Mouse (Mus musculus): ENCODE results near the gene Zfp775. TPM values are rescaled to one million over a fixed set of nuclear protein-coding genes. Genes with fewer than 3 reads are reported as not detected.
"Not testable (repeated sequence)": the region's sequence is repeated elsewhere in the genome, so short reads cannot be mapped to it uniquely, and the experiment has no call there.

Gene Zfp775
- total RNA-seq, 2 experiments from 2014 or later = 5.1 TPM

DNA sequence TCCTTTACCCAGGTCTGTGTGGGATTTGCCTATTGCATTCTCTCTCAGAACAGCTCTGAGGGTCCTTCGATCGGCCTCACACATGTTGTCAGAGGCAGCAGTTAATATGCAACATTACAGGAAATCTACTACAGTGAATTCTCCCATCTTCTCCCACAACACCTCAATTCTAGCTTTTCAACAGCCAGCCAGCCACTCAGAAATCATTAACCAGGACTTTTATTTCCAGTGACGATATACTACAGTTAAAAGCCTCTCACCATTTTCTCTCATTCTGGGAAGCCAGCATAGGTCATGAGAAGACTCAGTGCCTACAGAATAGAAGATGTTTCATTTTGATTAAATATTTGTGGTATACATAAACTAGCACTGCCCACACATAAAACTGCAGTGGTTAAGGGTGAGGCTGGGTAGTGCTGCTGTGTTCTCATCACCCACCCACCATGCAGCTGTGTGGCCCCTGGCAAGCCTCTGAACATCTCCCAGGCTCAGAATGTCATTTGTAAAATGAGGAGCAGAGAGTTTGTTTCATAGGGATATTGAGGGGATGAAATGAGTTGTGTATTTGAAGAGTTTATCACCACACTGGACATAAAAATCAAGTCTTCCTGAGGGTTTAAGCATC, 10.5 kb upstream of the Zfp775 start:
- DNase-seq = no peak

DNA sequence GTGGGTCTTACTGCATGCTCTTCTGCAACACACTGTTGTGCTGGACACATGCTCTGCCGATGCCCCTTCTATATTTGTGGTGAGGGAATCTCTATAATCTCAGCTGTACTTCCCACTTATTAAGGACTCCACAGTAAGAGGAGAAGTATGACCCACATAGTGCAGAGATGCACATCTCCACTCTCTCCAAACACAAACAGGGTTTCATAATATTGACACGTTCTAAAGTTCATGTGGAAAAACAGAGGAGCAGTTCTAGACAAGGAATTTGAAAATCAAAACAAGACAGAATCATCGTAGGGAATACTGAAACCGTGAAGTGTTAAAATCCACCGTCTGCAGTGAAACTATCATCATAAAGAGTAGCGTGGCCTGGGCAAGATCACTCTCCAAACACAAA, 10.0 kb upstream of the Zfp775 start:
- DNase-seq = no peak

DNA sequence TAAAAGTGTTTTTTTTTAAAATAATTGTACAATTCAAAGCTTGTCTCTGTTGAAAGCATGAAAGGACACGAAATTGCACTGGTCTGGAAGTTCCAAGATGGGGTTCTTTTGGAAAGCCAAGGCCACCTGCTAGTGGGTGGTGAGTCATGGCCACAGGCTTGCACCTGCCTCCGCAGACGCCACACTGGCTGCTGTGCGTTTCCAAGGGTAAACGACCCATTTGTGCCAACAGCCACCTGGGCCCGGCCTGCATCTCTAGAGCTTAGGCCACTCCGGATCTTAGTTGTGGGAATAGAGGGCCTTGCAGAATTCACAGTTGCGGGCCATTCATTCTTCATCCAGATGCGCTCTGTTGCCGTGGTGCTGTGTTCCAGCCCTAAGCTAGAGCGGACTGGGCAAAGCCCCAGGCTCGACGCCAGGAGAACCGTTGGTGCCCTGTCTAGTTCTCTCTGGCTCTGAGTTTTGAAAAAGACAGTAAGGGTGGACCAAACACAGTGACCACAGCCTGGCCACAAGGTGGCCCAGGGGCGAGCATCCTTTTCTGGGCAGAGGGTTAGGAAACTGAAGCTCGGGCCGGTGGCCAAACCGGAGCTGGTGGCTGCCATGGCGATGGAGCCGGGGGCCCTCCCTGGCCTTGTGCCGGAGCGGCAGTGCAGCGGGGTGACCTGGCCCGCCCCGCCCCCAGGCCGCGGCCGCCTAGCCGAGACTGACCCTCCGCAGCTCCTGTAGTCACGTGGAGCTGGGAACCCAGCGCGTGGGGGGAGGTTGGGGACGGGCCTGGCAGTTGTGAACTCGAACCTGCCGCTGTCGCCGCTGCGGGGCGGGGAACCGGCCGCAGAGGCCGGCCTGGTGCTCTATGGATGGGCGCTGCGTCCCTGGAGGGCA, 8.5 kb upstream of the Zfp775 start, which contains the start of the genes Repin1 and Gm44965:
TSS of gene Repin1 (plus strand) at position 726 of the 885 bp plus-strand sequence.
TSS of gene Gm44965 (plus strand) at position 784 of the 885 bp plus-strand sequence.
- peak; percentile 96 for DNase-seq

DNA sequence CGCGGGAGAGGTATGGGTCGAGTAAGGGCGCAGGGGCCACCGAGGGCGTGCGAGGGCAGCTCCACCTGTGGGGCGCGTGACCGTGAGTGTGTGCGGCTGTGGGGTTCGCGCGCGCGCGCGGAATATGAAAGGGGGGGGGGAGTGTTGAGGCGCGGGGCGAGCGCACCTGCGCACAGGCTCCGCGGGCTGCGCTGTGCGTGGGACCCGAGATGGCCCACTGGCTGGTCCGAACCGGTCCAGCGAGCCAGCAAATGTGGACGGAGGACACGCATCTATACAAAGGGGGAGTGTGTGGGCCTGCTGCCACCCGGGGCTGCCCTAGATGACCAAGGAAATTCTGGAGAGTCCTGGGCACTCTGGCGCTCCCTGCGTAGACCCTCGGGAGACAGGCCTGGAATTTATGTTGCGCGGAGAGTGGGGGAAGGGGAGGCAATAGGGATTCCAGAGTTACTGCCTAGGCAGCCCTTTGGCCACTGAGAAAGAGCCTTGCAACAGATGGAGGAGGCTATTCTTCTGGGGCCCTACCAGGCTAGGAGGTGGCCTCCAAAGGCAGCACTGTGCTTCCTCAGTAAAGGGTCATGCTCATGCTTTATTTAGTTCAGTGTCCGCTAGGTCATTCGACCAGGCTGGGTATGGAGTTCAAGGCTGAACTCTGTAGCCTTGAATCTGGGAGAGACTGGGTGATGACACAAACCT, 7.7 kb upstream of the Zfp775 start:
- DNase-seq = peak; percentile 46

DNA sequence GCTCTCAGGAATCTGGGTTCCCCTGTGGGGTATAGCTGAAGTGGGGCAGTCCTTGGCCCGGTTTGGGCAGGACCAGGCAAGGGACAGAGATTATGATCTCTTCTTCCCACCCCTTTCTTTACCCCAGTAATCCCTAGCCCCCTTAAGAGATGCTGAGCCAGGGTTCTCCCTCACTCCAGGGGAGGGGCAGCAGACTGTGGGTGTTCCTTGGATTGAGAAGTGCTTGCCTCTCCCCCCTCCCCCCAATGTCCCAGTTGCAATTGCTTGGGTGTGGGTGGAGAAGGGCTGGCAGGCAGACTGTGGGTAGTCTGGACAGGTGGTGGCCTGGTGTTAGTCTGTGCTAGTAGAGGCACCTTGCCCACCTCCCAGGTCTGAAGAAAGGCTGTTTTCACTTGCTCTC, 6.6 kb upstream of the Zfp775 start:
- DNase-seq = no peak

DNA sequence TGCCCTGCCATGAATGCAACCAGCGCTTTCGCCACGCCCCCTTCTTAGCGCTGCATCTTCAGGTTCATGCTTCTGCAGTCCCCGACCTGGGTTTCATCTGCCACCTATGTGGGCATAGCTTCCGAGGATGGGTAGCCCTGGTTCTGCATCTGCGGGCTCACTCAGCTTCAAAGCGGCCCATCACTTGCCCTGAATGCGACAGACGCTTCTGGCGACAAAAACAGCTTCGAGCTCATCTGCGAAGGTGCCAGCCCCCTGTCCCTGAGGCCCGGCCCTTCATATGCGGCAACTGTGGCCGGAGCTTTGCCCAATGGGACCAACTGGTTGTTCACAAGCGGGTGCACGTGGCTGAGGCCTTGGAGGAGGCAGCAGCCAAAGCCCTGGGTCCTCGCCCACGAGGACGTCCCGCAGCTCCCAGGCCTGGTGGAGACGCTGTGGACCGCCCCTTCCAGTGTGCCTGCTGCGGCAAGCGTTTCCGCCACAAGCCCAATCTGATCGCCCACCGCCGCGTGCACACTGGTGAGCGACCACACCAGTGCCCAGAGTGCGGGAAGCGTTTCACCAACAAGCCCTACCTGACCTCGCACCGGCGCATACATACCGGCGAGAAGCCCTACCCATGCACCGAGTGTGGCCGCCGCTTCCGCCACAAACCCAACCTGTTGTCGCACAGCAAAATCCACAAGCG, 5.2 kb upstream of the Zfp775 start:
- no peak for DNase-seq

DNA sequence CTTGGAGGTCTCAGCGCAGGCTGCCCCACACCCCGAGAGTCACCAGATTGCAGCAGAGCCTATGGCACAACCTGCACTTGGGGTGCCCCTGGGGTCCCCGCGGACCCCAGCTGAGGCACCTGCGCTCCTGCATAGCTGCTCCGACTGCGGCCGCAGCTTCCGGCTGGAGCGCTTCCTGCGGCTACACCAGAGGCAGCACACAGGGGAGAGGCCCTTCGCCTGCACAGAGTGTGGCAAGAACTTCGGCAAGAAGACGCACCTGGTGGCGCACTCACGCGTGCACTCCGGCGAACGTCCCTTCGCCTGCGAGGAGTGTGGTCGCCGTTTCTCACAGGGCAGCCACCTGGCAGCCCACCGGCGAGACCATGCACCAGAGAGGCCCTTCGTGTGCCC, 4.6 kb upstream of the Zfp775 start:
- DNase-seq = no peak

DNA sequence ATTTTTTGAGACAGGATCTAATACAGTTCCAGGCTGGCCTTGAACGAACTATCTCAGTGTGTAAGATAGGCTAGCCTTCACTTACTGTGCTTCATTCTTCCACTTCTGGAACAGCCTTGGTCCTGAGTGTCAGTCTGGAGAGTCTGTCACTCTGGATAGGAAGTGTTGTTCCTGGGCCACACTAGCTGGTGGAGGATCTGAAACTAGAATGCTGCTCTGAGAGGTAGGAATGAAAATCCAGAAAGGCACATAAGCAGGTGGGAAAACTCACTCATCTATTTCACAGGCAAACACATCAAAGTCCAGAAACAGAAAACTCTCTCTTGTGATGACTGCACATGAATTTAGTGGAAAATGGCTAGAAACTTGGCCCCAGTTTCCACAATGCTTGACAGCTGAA, 1.3 kb upstream of the Zfp775 start:
- no peak for DNase-seq

DNA sequence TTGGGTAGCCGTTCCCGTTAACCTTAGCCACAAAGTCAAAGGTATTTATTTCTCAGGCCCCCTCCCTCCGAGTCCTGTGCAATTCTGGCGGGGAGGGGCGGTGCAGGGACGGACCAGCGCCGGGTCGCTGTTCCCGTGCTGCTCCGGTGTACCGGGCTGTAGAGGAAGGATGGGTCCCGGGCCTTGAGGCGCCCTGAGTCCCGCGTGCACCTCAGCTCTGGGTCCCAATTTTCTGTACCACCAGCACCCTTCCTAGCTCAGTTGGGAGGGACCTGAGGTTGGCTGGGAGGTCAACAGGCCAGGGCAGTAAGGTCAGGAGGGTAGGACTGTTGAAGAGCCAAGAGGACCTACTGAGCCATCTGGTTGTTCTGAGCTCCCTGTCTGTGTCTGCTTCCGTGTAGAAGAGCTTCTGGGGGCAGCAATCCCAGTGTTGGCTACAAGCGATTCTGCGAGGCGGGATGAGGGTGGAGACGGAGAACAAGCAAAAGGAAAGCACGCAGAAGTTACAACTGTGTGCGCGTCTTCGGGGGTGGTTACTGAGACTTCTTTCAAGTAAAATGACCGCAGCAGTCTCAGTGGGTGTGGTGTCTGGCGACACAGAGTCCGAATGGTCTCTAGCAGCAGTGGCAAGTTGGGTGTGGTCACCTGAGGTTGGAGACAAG, 348 bp downstream of the Zfp775 start:
- DNase-seq = no peak

DNA sequence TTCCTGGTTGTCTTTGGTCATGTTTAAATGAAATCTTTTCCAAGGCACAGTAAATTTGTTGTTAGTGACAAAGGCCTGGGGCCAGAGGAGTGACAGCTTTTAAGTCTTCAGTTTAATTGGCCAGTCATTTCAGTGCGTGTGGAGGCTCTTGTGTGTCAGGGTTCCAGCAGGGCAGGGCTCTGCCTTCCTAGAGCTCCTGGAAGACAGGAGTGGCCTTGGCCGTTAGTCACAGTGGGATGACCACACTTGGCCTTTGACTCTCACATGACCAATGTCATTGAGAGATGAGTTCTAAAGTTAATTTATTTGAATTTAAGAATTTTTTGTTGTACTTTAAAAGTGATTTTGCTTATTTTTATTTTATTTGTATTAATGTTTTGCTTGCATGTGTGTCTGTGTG, 6.3 kb downstream of the Zfp775 start:
- DNase-seq = no peak

DNA sequence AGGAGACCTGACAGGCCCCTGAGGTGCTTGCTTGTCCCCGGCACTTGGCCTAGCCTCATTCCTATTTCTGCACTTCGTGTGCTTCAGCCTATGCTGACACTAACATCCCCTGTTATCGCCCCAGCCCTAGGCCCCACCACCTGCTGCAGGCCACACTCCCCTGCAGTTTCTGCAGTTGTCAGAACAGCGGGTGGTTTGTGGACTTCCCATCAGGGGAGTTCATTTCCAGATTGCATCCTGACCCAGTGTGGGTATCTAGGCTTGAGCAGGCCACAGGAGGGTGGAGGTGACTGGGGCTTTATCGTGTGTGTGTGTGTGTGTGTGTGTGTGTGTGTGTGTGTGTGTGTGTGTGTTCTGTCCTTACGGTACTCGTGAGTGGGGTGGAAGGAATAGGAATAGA, 7.6 kb downstream of the Zfp775 start:
- no peak for DNase-seq

DNA sequence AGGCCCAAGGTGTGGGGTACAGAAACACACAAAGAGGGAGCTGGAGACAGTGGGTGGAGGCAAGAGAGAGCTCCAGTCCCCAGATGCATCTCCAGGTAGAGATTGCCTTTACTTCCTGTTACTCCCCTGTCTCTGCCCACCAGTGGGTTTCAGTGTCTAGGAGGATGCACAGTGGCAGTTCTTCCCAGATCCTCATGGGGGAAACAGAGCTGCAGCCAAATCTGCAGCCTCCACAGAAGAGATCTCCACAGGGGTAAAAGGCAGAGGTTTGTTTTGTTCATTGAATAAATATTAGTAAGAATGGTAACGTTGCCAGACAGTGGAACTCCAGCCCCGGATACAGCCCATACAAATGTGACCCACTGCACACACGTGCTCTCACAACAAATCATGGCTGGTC, 8.8 kb downstream of the Zfp775 start:
- DNase-seq = no peak

DNA sequence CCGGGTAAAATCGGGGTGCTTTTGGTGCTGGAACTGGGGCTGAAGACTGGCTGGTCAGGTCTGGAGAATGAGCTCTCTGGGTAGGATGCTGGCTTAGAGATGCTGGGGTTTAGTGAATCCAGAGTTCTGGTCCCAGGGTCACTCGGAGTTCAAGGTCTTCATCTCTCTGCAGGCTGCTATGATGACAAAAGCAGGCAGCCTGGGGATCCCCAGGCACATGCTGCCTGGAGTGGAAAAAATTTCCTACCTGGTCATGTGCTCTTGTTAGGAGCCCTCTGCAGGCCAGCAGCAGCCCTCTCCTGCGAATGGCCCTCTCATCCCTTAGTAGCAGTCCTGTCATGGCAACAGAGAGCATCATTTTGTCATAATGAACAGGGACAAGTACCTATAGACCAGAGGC, 11.6 kb downstream of the Zfp775 start:
- DNase-seq = no peak

DNA sequence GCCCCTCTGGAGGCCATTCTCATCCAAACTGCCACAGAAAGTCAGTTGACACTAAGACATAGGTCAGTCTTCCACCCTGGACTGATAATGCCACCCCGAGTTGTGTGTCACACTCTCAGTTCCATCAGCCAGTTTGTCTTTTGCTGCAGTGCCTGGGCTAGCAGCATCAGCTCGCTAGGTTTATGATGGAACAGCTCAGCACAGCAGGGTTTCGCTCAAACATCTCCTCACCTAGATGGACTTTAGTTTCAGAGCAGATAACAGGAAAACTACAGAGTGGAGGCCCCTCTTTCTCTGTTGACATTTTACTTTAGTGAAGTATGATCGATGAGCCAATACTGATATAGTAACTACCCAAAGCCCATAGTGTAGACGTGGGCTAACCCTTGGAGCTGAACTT, 12.9 kb downstream of the Zfp775 start:
- DNase-seq = no peak

DNA sequence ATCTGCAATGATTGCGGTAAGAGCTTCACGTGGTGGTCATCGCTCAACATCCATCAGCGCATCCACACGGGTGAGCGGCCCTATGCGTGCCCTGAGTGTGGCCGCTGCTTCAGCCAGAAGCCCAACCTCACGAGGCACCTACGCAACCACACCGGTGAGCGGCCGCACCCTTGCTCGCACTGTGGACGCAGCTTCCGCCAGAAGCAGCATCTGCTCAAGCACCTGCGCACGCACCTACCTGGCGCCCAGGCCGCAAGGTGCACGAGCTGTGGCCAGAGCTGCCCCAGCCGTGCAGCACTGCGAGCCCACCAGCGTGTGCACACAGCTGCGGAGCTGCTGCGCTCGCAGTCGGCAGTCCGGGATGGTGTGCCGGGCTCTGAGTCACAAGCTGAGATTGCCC, 18.2 kb downstream of the Zfp775 start:
- no peak for DNase-seq

DNA sequence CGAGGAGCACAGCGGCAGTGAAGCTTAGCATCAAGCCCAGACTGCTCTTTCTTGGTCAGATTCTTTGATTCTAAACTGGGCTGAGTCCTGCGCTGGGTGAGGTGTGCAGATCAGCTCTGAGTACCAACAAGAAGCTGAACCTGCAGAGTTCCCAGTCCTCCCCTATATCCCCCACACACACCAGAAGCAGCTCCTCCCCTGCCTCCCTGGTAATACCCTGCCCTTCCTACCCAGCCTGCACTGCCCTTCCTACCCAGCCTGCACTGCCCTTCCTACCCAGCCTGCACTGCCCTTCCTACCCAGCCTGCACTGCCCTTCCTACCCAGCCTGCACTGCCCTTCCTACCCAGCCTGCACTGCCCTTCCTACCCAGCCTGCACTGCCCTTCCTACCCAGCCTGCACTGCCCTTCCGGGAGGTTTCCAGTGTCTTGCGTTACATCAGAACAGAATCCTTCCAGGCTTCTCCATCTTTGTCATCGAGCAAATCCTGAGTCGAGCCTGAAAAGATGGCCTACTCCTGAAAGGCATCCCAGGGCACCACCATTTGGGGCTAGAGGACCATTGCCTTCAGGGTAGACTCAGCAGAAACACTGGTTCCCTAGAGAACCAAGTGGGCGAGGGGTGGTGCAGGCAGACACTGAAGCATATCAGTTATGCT, 20.5 kb downstream of the Zfp775 start:
- not testable (repeated sequence) for DNase-seq

DNA sequence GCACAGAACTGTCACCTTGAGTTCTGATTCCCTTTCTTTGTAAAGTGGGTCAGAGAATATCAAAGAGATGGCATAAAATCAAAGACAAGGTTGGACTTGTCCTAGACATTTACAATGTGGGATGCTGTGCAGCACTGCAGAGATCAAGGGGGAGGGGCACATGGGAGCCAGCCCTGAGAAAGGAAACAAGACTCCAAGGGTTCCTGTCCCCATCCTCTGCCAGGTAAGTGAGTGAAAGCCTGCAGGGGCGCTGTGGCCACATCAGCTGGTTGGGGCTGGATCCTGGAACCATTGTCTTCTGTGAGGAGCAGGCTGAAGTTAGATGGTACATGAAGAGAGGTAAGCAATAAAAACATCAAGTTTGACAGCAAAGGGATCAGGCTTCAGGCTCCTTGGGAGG, 21.6 kb downstream of the Zfp775 start:
- no peak for DNase-seq

DNA sequence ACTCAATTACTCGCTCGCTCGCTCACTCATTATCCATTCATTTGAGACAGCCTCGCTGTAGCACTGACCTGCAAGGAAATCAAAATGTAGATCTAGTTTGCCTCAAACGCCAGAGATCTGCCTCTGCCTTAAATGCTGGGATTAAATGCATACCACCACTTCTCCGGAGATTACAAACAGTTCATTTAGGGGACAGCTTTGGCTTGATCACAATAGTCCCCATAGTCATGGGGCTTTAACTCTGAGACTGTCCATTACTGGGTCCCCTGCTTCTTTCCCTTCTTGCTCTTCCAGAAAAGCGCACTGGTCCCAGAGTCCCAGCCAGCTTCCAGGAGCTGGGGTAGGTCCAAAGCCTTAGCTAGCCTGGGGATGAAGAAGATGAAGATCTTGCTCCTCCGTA, 24.6 kb downstream of the Zfp775 start, which contains the start of gene AI854703:
TSS of gene AI854703 (plus strand) at position 301 of the 400 bp plus-strand sequence.
- DNase-seq = no peak

DNA sequence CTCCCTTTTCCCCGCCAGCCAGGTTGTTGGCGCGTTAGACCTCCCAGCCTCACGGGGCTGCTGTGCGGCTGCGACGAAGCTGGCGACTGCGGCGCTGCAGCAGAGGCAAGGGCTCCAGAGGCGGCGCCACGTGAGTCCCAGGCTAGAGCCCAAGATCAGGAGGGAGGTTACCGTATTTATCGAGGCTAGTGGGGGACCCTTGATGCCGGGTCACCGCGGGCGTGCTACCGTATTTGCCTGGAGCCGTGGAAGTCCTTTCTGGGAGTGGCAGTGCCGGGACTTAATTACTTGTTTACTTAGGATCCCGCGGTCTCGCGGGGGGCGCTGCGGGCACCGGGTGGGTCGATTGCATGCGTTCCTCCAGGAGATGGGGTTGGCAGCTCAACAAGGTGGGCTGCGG, 25.1 kb downstream of the Zfp775 start:
- DNase-seq = peak; percentile 54

DNA sequence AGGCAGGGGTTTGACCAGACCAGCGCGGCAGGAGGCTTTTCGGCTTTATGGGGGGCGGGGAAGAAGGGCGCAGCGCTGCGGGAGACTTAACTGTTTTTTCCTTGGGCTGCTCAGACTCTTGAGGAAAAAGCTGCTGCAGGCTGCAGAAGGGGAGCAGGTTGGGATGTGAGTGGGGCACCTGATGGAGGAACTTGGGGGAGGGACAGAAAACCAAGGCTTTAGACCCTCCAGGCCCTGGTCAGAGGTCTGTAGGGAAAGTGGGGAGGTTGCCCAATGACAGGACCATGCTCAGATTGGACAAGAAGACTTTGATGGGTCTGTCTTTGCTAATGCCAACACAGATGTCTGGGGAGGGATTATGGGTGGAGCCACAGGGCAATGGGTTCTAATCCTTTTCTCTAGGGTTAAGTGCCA, 25.7 kb downstream of the Zfp775 start:
- no peak for DNase-seq

DNA sequence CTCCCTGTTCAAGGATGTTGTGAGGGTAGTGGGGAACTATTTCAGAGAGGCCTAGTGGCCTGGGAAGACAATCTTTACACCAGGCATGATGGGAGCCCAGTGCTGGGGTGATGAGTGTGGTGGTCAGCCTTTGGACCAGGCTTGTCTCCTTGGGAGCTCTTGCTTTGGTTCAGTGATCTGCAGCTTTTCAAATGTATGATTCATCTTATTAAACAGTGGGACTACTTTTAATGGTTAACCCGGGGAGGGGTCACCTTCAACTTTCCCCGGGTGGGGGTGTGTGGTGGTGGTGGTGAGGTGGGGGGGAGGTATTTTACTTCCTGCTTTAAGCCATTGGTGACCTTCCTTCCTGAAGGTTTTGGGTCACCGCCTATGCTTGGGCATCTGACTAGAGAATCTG, 26.5 kb downstream of the Zfp775 start:
- DNase-seq = no peak

All from gastrocnemius, postnatal 10 days (tissue).